Mouse (Mus musculus) stomach, postnatal 0 days (tissue): Measurements from ENCODE around the gene Chmp4b. TPM values are rescaled to one million over a fixed set of nuclear protein-coding genes. Genes with fewer than 3 reads are reported as not detected.

Experiments
- ATAC-seq: fragments of 200-750 bp; cut with Nextera tagmentation; 2 replicates; pipeline ENCODE4 v1.8.0; 2017; ENCODE audit not compliant: low FRiP score, low TSS enrichment
- DNase-seq: peaks from one replicate; pipeline ENCODE4 v3.0.0-alpha.2; 2016; ENCODE audit warnings: low spot score
- H3K27ac ChIP-seq: fragments of 300-500 bp; sonication (generic); replicated peaks from 2 replicates; pipeline ENCODE4 v1.5.1; 2014; ENCODE audit warnings: mild to moderate bottlenecking, control low read depth
- H3K27me3 ChIP-seq: fragments of 300-500 bp; sonication (generic); 2 replicates; pipeline ENCODE4 v1.6.1; 2014; ENCODE audit warnings: low read length; ENCODE audit not compliant: control insufficient read depth, insufficient read depth
- H3K36me3 ChIP-seq: fragments of 300-500 bp; sonication (generic); 2 replicates; pipeline ENCODE4 v1.6.1; 2014; ENCODE audit warnings: low read length, mixed read lengths; ENCODE audit not compliant: control insufficient read depth, insufficient read depth
- H3K4me1 ChIP-seq: fragments of 300-500 bp; sonication (generic); replicated peaks from 2 replicates; pipeline ENCODE4 v1.6.1; 2014; ENCODE audit warnings: antibody characterized with exemption; ENCODE audit not compliant: control insufficient read depth, insufficient read depth
- H3K4me2 ChIP-seq: fragments of 300-500 bp; sonication (generic); replicated peaks from 2 replicates; pipeline ENCODE4 v1.6.1; 2014; ENCODE audit warnings: low read depth, mild to moderate bottlenecking, control low read depth, moderate library complexity
- H3K4me3 ChIP-seq: fragments of 300-500 bp; sonication (generic); 2 replicates; pipeline ENCODE4 v1.5.1; 2014; ENCODE audit warnings: low read depth, low read length, control low read depth
- H3K9ac ChIP-seq: fragments of 300-500 bp; sonication (generic); 2 replicates; pipeline ENCODE4 v1.6.1; 2014; ENCODE audit warnings: mild to moderate bottlenecking, low read length, control low read depth, mixed read lengths
- H3K9me3 ChIP-seq: fragments of 300-500 bp; sonication (generic); 2 replicates; pipeline ENCODE4 v1.6.1; 2016; ENCODE audit warnings: low read length; ENCODE audit not compliant: control insufficient read depth
- CTCF ChIP-seq: IDR thresholded peaks from 2 replicates; pipeline ENCODE4 v1.5.1; 2016; ENCODE audit warnings: antibody characterized with exemption, low read depth, mild to moderate bottlenecking, moderate library complexity
- EP300 ChIP-seq: optimal IDR thresholded peaks from 2 replicates; pipeline ENCODE3; 2016; ENCODE audit warnings: antibody characterized with exemption
- WGBS: fragments of 180-500 bp; shearing (Covaris S2); extraction: QIAGEN DNeasy Blood & Tissue Kit; methylation state at CpG from one replicate; pipeline ENCODE4 v1.1.7; 2014; 5-methylcytosine and 5-hydroxymethylcytosine counted together
- polyA plus RNA-seq: library from polyadenylated mRNA; unstranded; fragments of >200 nt; fragmentation: Nextera tagmentation; extraction: Ambion mirVana; gene quantifications from 2 replicates; pipeline ENCODE4 v1.2.1, GENCODE M21; 2015

Chmp4b gene
- polyA plus RNA-seq, 1 experiment from 2014 or later: 42.7 TPM

DNA sequence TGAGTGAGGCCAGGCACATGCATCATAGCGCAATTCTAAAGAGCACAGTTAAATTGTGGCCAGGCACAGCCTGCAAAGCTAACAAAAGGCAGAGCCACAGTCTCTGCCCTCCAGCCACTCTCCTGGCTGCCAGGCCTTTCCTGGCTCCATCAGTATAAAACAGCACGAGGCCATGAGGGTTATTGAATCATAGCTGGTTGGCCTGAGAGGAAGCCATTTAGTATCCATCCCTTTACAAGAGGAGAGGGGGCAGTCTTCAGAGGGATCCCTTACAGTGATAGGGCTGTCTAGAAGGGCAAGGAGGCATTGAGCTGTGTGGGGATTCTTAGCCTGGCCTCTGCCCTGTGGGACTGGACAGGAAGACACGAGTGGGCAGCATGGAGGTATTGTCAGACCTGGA, 60.2 kb downstream of the Chmp4b start:
- H3K27me3 ChIP-seq: no peaks in the 10 kb centered on the region
- no peak overlapping the region for H3K27ac ChIP-seq
- 51% methylated on average over 3 of the region's 3 CpGs for WGBS
- no peaks in the 10 kb centered on the region for H3K36me3 ChIP-seq
- no peak for TF ChIP-seq CTCF
- H3K4me2 ChIP-seq: no peak overlapping the region
- H3K9me3 ChIP-seq: no peaks in the 10 kb centered on the region
- no peak for DNase-seq
- no peaks in the 10 kb centered on the region for H3K4me1 ChIP-seq
- H3K4me3 ChIP-seq: no peak overlapping the region
- ATAC-seq: 0 out of 2 replicates have a peak, but pooled peaks have one; percentile 13
- H3K9ac ChIP-seq: no peak overlapping the region

DNA sequence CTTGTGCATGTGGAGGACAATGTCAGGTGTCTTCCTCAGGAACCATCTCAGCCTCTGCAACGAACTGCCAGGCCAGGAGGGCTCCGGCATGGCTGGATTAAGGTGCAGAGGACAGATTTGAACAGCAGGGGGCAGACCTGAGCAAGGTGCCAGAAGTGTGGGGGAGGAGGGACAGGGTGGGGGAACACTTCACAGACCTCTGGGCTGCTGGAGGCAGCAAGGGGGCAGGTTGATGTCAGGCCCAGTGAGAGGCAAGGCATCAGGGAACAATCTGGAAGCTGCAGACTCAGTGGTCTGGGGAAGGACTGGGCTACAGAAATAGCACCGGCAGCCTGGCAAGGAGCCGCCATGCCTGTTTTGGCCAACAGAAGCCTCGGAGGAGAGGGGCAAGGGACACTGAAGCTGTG, 60.8 kb downstream of the Chmp4b start:
- H3K9ac ChIP-seq: no peak overlapping the region
- no peaks in the 10 kb centered on the region for H3K36me3 ChIP-seq
- ATAC-seq (no peak), DNase-seq (peak; percentile 70)
- H3K9me3 ChIP-seq: no peaks in the 10 kb centered on the region
- no peak overlapping the region for H3K4me3 ChIP-seq
- 0 out of 2 replicates have a peak overlapping the region, but pooled peaks have one; percentile 2 for H3K4me2 ChIP-seq
- H3K27me3 ChIP-seq: no peaks in the 10 kb centered on the region
- no peak overlapping the region for H3K27ac ChIP-seq
- TF ChIP-seq EP300 (no peak), CTCF (peak; percentile 95)
- WGBS: 31% methylated on average over 5 of the region's 5 CpGs
- no peaks in the 10 kb centered on the region for H3K4me1 ChIP-seq

DNA sequence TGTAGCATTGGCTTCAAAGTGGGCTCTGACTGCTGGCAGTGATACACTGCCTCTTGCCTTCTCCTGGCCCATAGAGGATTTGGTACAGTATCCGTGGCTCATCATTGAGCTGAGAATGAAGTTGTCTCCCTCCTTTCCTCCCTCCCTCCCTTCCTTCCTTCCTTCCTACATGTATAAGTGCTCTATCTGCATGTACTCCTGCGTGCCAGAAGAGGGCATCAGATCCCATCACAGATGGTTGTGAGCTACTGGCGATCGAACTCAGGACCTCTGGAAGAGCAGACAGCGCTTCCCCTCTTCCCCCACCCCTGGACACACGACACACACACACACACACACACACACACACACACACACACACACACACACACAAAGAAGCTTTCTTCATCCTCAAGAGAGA, 61.6 kb downstream of the Chmp4b start:
- no peak overlapping the region for H3K27ac ChIP-seq
- 57% methylated on average over 4 of the region's 6 CpGs for WGBS
- H3K4me2 ChIP-seq: no peak overlapping the region
- no peaks in the 10 kb centered on the region for H3K27me3 ChIP-seq
- no peak for DNase-seq
- no peak for ATAC-seq
- H3K9me3 ChIP-seq: no peaks in the 10 kb centered on the region
- no peak overlapping the region for H3K9ac ChIP-seq
- TF ChIP-seq CTCF (peak; percentile 79), EP300 (no peak)
- H3K4me3 ChIP-seq: no peak overlapping the region
- H3K4me1 ChIP-seq: no peaks in the 10 kb centered on the region
- no peaks in the 10 kb centered on the region for H3K36me3 ChIP-seq

DNA sequence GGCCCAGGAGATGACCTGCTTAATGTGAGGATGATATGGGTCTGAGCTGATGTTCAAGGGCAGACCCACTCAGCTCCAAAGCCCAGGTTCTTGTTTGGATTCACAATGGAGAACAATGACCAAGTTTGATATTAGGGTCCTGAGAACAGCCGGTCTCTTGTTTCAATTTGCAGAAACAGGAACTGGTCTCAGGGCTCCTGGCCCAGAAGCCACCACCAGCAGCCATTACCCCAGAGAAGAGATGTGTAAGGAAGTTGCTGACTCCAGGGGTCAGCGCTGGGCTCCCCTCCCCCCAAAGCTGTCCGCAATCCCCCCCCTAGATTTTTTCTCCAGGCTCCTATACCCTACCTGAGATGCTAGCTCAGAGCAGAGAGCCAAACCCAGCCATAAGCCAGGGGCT, 62.5 kb downstream of the Chmp4b start:
- no peak for DNase-seq
- Histone ChIP-seq H3K36me3 (no peaks in the 10 kb centered on the region), H3K27ac (no peak overlapping the region), H3K4me3 (no peak overlapping the region), H3K27me3 (no peaks in the 10 kb centered on the region), H3K9ac (no peak overlapping the region), H3K4me1 (no peaks in the 10 kb centered on the region), H3K4me2 (no peak overlapping the region), H3K9me3 (no peaks in the 10 kb centered on the region)
- TF ChIP-seq CTCF (no peak), EP300 (no peak)
- no peak for ATAC-seq
- WGBS: 70% methylated on average over 3 of the region's 3 CpGs

DNA sequence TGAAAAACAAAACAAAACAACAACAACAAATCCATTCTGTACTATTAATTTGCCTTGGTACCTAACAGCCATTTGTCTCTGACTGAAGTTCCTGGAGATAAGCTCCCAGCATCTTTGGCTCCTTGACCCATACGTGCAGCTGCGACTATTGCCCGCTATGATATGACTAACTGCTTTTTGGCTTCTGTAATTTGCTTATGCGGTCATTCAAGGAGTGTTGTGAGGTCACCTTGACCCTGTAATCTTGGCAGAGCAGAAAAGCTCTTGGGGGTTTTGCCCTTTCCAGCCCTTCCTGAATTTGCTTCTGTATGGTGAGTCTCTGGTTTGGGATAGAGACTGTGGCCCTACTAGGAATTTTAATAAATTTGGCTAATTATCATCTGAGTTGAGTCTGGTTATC, 65.1 kb downstream of the Chmp4b start:
- H3K9me3 ChIP-seq: no peaks in the 10 kb centered on the region
- H3K27ac ChIP-seq: no peak overlapping the region
- no peak overlapping the region for H3K4me2 ChIP-seq
- 80% methylated on average over 4 of the region's 4 CpGs for WGBS
- no peaks in the 10 kb centered on the region for H3K36me3 ChIP-seq
- TF ChIP-seq EP300: no peak
- TF ChIP-seq CTCF: no peak
- DNase-seq: no peak
- no peaks in the 10 kb centered on the region for H3K4me1 ChIP-seq
- ATAC-seq: no peak
- no peak overlapping the region for H3K9ac ChIP-seq
- no peaks in the 10 kb centered on the region for H3K27me3 ChIP-seq
- no peak overlapping the region for H3K4me3 ChIP-seq

DNA sequence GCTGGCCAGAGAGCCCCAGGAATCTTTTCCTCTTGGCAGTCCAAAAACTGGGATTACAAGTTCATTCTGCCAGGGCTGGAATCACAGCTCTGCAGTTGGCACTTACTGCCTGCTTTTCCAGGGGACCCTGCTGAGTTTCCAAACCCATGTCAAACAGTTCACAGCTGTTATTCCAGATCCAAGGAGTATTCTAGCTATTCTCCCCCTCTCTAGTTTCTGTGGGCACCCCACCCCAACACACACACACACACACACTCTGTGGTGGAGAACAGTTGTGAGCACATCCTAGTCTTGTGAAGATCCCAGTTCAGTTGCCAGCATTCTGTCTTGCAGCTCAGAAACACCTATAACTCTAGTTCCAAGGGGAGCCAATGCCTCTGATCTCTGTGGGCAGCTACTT, 65.6 kb downstream of the Chmp4b start:
- TF ChIP-seq EP300: no peak
- no peak for TF ChIP-seq CTCF
- Histone ChIP-seq H3K4me3 (no peak overlapping the region), H3K9ac (no peak overlapping the region), H3K27ac (no peak overlapping the region), H3K4me1 (no peaks in the 10 kb centered on the region), H3K9me3 (no peaks in the 10 kb centered on the region), H3K27me3 (no peaks in the 10 kb centered on the region), H3K36me3 (no peaks in the 10 kb centered on the region), H3K4me2 (no peak overlapping the region)
- DNase-seq (no peak), ATAC-seq (no peak)
